Mouse (Mus musculus) forebrain, embryonic 11.5 days (tissue): ENCODE measurements around the gene Ube2h. TPM values are rescaled to one million over a fixed set of nuclear protein-coding genes. Genes with fewer than 3 reads are reported as not detected.
A peak's percentile ranks its signal among the peaks of the same experiment; 100 is the strongest.

Source experiments
- ATAC-seq: fragments of 200-750 bp; cut with Nextera tagmentation; replicated peaks from 2 replicates; pipeline ENCODE4 v1.8.0; 2017; ENCODE audit warnings: moderate TSS enrichment; ENCODE audit not compliant: low FRiP score
- DNase-seq: peaks from one replicate; pipeline ENCODE4 v3.0.0-alpha.2; 2017; ENCODE audit warnings: low spot score
- H3K27ac ChIP-seq: fragments of 300-500 bp; sonication (generic); 2 replicates; pipeline ENCODE4 v1.5.1; 2014; ENCODE audit warnings: low read depth, low read length
- H3K27me3 ChIP-seq: fragments of 300-500 bp; sonication (generic); 2 replicates; pipeline ENCODE4 v1.6.1; 2014; ENCODE audit warnings: mild to moderate bottlenecking, low read length, mixed read lengths; ENCODE audit not compliant: control insufficient read depth, insufficient read depth
- H3K36me3 ChIP-seq: fragments of 300-500 bp; sonication (generic); 2 replicates; pipeline ENCODE4 v1.6.1; 2014; ENCODE audit warnings: mild to moderate bottlenecking, low read length, moderate library complexity, mixed read lengths; ENCODE audit not compliant: control insufficient read depth, insufficient read depth
- H3K4me1 ChIP-seq: fragments of 300-500 bp; sonication (generic); replicated peaks from 2 replicates; pipeline ENCODE4 v1.6.1; 2014; ENCODE audit warnings: low read length, mixed read lengths; ENCODE audit not compliant: control insufficient read depth, insufficient read depth
- H3K4me2 ChIP-seq: fragments of 300-500 bp; sonication (generic); 2 replicates; pipeline ENCODE4 v1.6.1; 2014; ENCODE audit warnings: low read depth, mild to moderate bottlenecking, low read length, moderate library complexity, mixed read lengths; ENCODE audit not compliant: severe bottlenecking
- H3K4me3 ChIP-seq: fragments of 300-500 bp; sonication (generic); 2 replicates; pipeline ENCODE4 v1.5.1; 2014; ENCODE audit warnings: low read depth, low read length
- H3K9ac ChIP-seq: fragments of 300-500 bp; sonication (generic); 2 replicates; pipeline ENCODE4 v1.6.1; 2014; ENCODE audit warnings: low read length
- H3K9me3 ChIP-seq: fragments of 300-500 bp; sonication (generic); 2 replicates; pipeline ENCODE4 v1.6.1; 2016; ENCODE audit warnings: low read length, mixed read lengths; ENCODE audit not compliant: control insufficient read depth
- WGBS: fragments of 180-500 bp; shearing (Covaris S2); extraction: QIAGEN DNeasy Blood & Tissue Kit; methylation state at CpG from one replicate; pipeline ENCODE4 v1.1.7; 2014; 5-methylcytosine and 5-hydroxymethylcytosine counted together
- microRNA counts: library from miRNA; unstranded; fragments of <30 nt; microRNA quantifications from one replicate; lab custom pipeline; 2015
- microRNA-seq: library from miRNA; unstranded; fragments of <30 nt; microRNA quantifications from one replicate; pipeline ENCODE4, GENCODE M21; 2016; ENCODE audit not compliant: insufficient number of aligned reads
- polyA plus RNA-seq: library from polyadenylated mRNA; unstranded; fragments of >200 nt; fragmentation: Nextera tagmentation; extraction: Ambion mirVana; gene quantifications from 2 replicates; pipeline ENCODE4 v1.2.1, GENCODE M21; 2014

The Ube2h gene
- polyA plus RNA-seq, 1 experiment from 2014 or later = 50.1 TPM

- H3K4me1 ChIP-seq = no peaks in the 10 kb centered on the region; the same call in 1 of the 2 replicates
Measured at GRCm38 (mm10) chr6:30167192-30167591, 137.1 kb downstream of the Ube2h start.

DNA sequence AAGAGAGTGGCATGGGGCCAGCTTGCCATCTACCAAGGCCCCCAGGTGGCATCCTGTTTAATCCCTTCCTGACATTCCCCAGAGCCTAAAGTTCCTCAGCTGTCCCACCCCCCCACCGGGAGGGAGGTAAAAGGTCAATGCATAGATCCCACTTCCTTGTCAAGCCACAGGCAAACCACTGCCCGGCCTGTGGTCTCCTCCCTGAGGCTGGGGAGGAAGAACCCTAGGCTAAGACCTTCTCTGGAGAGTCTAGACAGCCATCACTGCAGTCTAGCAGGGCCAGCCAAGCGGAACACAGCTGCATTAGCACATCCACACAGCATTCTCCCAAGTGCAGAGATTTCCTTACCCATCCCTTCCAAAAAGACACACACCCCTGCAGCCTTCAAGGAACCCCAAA lies 138.0 kb downstream of the Ube2h start:
- Histone ChIP-seq H3K36me3 (no peaks in the 10 kb centered on the region), H3K4me1 (no peaks in the 10 kb centered on the region; the same call in 1 of the 2 replicates), H3K4me2 (no peak overlapping the region), H3K4me3 (no peak overlapping the region), H3K9me3 (no peaks in the 10 kb centered on the region), H3K27me3 (peaks cover 20% of the 10 kb centered on the region), H3K27ac (no peak overlapping the region), H3K9ac (no peak overlapping the region)
- WGBS = 50% methylated on average over 3 of the region's 3 CpGs
- no peak for ATAC-seq
- no peak for DNase-seq

More at GRCm38 (mm10) chr6:30167192-30167591, 137.1 kb downstream of the Ube2h start:
- peak; percentile 73 for DNase-seq
- no peaks in the 10 kb centered on the region for H3K9me3 ChIP-seq
- no peak; the same call in 1 of the 2 replicates for ATAC-seq
- H3K36me3 ChIP-seq = no peaks in the 10 kb centered on the region
- H3K9ac ChIP-seq = no peak overlapping the region
- H3K4me3 ChIP-seq = no peak overlapping the region
- WGBS = 6% methylated on average over 11 of the region's 11 CpGs
- no peak overlapping the region for H3K4me2 ChIP-seq
- H3K27ac ChIP-seq = no peak overlapping the region
- H3K27me3 ChIP-seq = peaks cover 28% of the 10 kb centered on the region

GRCm38 (mm10) chr6:30162091-30162490 lies 142.2 kb downstream of the Ube2h start:
- ATAC-seq = no peak
- H3K9me3 ChIP-seq = no peaks in the 10 kb centered on the region
- H3K27me3 ChIP-seq = no peaks in the 10 kb centered on the region
- no peak overlapping the region for H3K4me3 ChIP-seq
- no peaks in the 10 kb centered on the region; the same call in 1 of the 2 replicates for H3K4me1 ChIP-seq
- H3K4me2 ChIP-seq = no peak overlapping the region
- 55% methylated on average over 7 of the region's 7 CpGs for WGBS
- no peak overlapping the region for H3K9ac ChIP-seq
- no peaks in the 10 kb centered on the region for H3K36me3 ChIP-seq
- DNase-seq = no peak
- no peak overlapping the region for H3K27ac ChIP-seq

DNA sequence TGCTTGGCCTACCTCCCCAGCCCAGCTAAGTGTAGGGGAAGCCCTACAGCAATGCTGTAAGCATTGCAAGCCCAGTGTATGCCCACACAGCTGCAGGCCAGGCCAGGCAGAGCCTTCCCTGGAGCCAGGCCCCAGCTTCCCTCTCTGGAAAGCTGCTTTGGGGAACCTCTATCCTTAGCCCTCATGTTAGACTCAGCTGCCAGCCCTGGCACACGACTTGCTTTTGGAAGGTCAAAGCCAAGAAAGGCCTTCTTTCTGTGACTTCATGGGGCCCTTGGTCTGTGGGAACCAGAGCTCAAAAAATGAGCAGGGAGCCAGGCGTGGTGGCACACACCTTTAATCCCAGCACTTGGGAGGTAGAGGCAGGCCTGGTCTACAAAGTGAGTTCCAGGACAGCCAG lies 142.7 kb downstream of the Ube2h start:
- ATAC-seq (no peak), DNase-seq (no peak)
- no peaks in the 10 kb centered on the region for H3K36me3 ChIP-seq
- H3K27ac ChIP-seq = no peak overlapping the region
- H3K4me2 ChIP-seq = no peak overlapping the region
- WGBS = 69% methylated on average over 2 of the region's 2 CpGs
- H3K4me1 ChIP-seq = no peaks in the 10 kb centered on the region; the same call in 1 of the 2 replicates
- no peaks in the 10 kb centered on the region for H3K27me3 ChIP-seq
- no peak overlapping the region for H3K4me3 ChIP-seq
- H3K9me3 ChIP-seq = no peaks in the 10 kb centered on the region
- H3K9ac ChIP-seq = no peak overlapping the region

MicroRNA genes within 50 kb of the gene (microRNA counts, 519-probe panel; counts per million panel counts)
- microRNA mmu-miR-182 (lab: Ali Mortazavi, UCI) (31.2 counts per million), microRNA mmu-miR-183 (lab: Ali Mortazavi, UCI) (3,889 counts per million, percentile 26 among the panel's probes with 10 or more counts), microRNA mmu-miR-96 (lab: Ali Mortazavi, UCI) (4,918 counts per million, percentile 52 among the panel's probes with 10 or more counts)

Small RNA genes within 50 kb of the gene (microRNA-seq; reads per million reads assigned to microRNA genes)
- 1,602 reads per million, percentile 73 among the genes with 10 or more reads in this experiment for gene Mir182
- 1,574 reads per million, percentile 73 among the genes with 10 or more reads in this experiment for gene Mir183
- 568 reads per million, percentile 61 among the genes with 10 or more reads in this experiment for gene Mir96

Other genes starting within 250 kb of the Ube2h start
- gene Zc3hc1, start 86.5 kb upstream of the Ube2h start, polyA plus RNA-seq = 71.2 and 74.0 TPM in 2 replicates
- gene Klhdc10, start 97.3 kb upstream of the Ube2h start, polyA plus RNA-seq = 33.0 and 37.4 TPM in 2 replicates
- gene Tmem209, start 205.2 kb upstream of the Ube2h start, polyA plus RNA-seq = 54.2 and 60.2 TPM in 2 replicates
- not detected in 2 replicates for gene Ssmem1, start 205.3 kb upstream of the Ube2h start, polyA plus RNA-seq
- 4.0 TPM in 2 replicates for gene Cpa2, start 237.0 kb upstream of the Ube2h start, polyA plus RNA-seq